Mouse (Mus musculus) small intestine, adult 2 months (tissue): Measurements from ENCODE around the gene Sco1. TPM values are rescaled to one million over a fixed set of nuclear protein-coding genes. Genes with fewer than 3 reads are reported as not detected.
A peak's percentile ranks its signal among the peaks of the same experiment; 100 is the strongest.

Experiments
- H3K27ac ChIP-seq: fragments of 200-500 bp; 2 replicates; pipeline ENCODE4 v1.5.1; 2012; ENCODE audit warnings: low read depth, low read length, control low read depth, inconsistent platforms; ENCODE audit not compliant: insufficient read depth
- H3K27me3 ChIP-seq: fragments of 200-500 bp; 2 replicates; pipeline ENCODE4 v1.6.1; 2012; ENCODE audit warnings: mild to moderate bottlenecking, moderate library complexity, low read length, inconsistent platforms; ENCODE audit not compliant: control insufficient read depth, insufficient read depth
- H3K36me3 ChIP-seq: fragments of 200-500 bp; 2 replicates; pipeline ENCODE4 v1.6.1; 2012; ENCODE audit warnings: mild to moderate bottlenecking, low read length, control low read depth, inconsistent platforms; ENCODE audit not compliant: control insufficient read depth, insufficient read depth
- H3K4me1 ChIP-seq: fragments of 200-500 bp; 2 replicates; pipeline ENCODE4 v1.6.1; 2012; ENCODE audit warnings: low read length, inconsistent platforms, mixed read lengths; ENCODE audit not compliant: control insufficient read depth, insufficient read depth, insufficient read length
- H3K4me3 ChIP-seq: fragments of 200-500 bp; 2 replicates; pipeline ENCODE4 v1.5.1; 2012; ENCODE audit warnings: low read depth, mild to moderate bottlenecking, control low read depth, inconsistent platforms, low read length, moderate library complexity
- CTCF ChIP-seq: fragments of 200-500 bp; IDR thresholded peaks from 2 replicates; pipeline ENCODE4 v1.5.1; 2012; ENCODE audit warnings: low read depth, mild to moderate bottlenecking, control low read depth, inconsistent platforms, low read length, moderate library complexity, mixed read lengths; ENCODE audit not compliant: insufficient replicate concordance, insufficient read length; ENCODE audit errors: extremely low read depth
- POLR2A ChIP-seq: fragments of 200-500 bp; IDR thresholded peaks from 2 replicates; pipeline ENCODE4 v1.6.1; 2012; ENCODE audit warnings: low read depth, mild to moderate bottlenecking, control low read depth, inconsistent platforms, low read length, moderate library complexity
- WGBS: fragments of 180-500 bp; shearing (Covaris S2); methylation state at CpG from one replicate; pipeline ENCODE4 v1.1.7; 2018; 5-methylcytosine and 5-hydroxymethylcytosine counted together
- polyA plus RNA-seq: library from polyadenylated mRNA; depleted of rRNA; stranded (reverse); fragments of >200 nt; gene quantifications from 2 replicates; pipeline ENCODE4 v1.2.3, GENCODE M21; 2012

The Sco1 gene
- polyA plus RNA-seq, 1 experiment: 10.7 TPM

DNA sequence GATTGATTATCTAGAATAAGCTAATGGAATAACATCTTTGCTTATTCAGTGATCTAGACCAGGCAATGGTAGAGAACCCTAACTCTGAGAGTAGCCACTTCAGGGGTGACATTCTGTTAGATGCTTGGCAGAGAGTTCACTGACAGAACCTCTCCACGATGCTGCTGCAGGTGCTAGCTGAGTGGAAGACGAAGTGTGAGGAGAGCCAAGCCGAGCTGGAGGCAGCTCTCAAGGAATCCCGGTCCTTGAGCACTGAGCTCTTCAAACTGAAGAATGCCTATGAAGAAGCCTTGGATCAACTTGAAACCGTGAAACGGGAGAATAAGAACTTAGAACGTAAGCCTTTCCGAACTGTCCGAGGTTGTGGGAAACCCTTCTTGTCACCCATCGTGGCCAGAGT lies 45.2 kb downstream of the Sco1 start:
- H3K4me1 ChIP-seq: no peaks in the 10 kb centered on the region
- 90% methylated on average over 10 of the region's 10 CpGs for WGBS
- no peak overlapping the region for H3K27ac ChIP-seq
- TF ChIP-seq CTCF: no peak
- no peak for TF ChIP-seq POLR2A
- no peaks in the 10 kb centered on the region for H3K36me3 ChIP-seq
- H3K27me3 ChIP-seq: no peaks in the 10 kb centered on the region
- H3K4me3 ChIP-seq: no peak overlapping the region

DNA sequence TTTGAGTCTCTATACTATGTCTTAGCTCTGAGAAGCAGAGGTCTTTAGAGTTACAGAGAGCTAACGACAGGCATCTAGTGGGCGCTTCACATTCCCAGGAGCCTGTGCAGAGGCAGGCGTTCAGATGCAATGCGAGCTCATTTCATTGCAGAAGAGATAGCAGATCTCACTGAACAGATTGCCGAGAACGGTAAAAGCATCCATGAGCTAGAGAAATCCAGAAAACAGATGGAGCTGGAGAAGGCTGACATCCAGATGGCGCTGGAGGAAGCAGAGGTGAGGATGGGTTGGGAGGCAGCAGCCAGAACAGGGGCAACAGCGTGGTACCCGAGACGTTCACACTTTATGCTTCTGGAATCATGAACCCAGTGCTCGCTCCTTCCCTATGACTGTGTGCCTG lies 46.0 kb downstream of the Sco1 start:
- Histone ChIP-seq H3K27ac (no peak overlapping the region), H3K27me3 (no peaks in the 10 kb centered on the region), H3K4me3 (no peak overlapping the region), H3K4me1 (no peaks in the 10 kb centered on the region), H3K36me3 (no peaks in the 10 kb centered on the region)
- 61% methylated on average over 11 of the region's 11 CpGs for WGBS
- TF ChIP-seq CTCF (no peak), POLR2A (no peak)

DNA sequence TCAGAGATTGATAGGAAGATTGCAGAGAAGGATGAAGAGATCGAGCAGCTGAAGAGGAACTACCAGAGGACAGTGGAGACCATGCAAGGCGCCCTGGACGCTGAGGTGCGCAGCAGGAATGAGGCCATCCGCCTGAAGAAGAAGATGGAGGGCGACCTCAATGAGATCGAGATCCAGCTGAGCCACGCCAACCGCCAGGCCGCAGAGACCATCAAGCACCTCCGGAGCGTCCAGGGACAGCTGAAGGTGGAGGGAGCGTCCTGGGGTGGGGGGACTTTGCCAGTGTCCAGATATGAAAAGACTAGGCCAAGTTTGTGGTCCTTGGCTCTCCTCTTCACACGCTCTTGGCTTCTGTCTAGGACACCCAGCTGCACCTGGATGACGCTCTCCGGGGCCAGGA lies 46.8 kb downstream of the Sco1 start:
- WGBS: 89% methylated on average over 16 of the region's 16 CpGs
- no peak overlapping the region for H3K27ac ChIP-seq
- TF ChIP-seq CTCF (no peak), POLR2A (no peak)
- no peaks in the 10 kb centered on the region for H3K4me1 ChIP-seq
- H3K36me3 ChIP-seq: no peaks in the 10 kb centered on the region
- no peaks in the 10 kb centered on the region; the same call in 1 of the 2 replicates for H3K27me3 ChIP-seq
- H3K4me3 ChIP-seq: no peak overlapping the region

DNA sequence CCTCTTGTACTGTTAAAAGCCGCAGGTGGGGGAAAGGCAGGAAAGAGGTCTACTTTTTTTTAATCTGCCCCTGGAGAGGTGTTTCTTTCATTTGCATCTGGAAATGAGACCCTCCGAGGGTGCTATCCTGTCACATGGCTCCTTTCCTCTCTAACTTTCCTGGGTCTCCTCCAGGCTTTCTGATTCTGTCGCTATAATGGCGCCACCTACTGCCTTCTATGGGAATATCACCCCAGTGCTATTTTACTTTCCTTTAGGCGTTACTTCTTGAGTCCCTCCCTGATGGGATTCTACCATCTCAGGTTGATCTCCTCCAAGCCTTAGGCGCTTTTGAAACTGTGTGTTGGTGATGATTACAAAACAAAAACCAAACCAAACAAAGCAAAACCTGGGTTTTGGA lies 47.7 kb downstream of the Sco1 start:
- Histone ChIP-seq H3K4me1 (no peaks in the 10 kb centered on the region), H3K4me3 (no peak overlapping the region), H3K36me3 (no peaks in the 10 kb centered on the region), H3K27me3 (no peaks in the 10 kb centered on the region; the same call in 1 of the 2 replicates), H3K27ac (no peak overlapping the region)
- no peak for TF ChIP-seq POLR2A
- TF ChIP-seq CTCF: peak; percentile 41; the same call in 1 of the 2 replicates
- 33% methylated on average over 6 of the region's 6 CpGs for WGBS

DNA sequence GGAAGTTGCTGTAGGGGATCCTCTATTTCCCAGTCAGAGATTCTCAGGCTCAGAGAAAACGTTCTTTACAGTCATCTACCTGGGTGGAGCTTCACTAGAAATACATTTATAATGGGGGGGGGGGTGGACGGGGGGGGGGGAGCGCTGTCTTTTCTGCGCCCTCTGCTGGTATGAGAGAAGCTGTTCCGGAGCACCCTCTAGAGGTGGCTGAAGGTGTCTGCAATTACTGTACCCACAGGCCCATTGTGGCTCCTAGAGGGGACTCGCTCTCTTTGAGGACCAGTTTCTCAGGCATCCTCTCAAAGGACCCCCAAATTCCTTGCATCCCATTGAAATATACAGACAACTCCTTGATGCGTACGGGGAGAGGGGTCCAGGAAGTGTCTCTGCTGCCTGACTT lies 49.2 kb downstream of the Sco1 start:
- H3K27ac ChIP-seq: no peak overlapping the region
- no peaks in the 10 kb centered on the region for H3K4me1 ChIP-seq
- TF ChIP-seq CTCF (peak; percentile 66), POLR2A (no peak)
- WGBS: 21% methylated on average over 8 of the region's 8 CpGs
- H3K27me3 ChIP-seq: no peaks in the 10 kb centered on the region; the same call in 1 of the 2 replicates
- H3K36me3 ChIP-seq: no peaks in the 10 kb centered on the region
- no peak overlapping the region for H3K4me3 ChIP-seq

DNA sequence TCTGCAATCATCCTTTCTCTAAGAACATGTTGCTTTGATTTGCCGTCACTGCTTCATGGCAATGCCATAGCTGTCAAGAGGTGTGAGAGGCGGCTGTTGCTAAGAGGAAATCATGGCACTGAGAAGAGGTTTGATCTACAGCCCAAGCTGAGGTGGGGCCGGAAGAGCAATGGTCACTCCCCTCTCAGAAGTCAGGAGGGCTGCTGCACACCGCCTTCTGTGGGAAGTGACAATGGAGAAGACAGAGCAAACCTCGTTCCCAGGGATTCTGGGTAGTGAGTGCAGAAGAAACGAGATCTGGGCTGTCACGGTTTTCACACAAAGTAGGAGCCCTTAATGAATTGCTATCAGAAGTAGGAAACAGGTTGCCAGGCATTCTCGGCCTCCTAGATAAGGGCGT lies 50.8 kb downstream of the Sco1 start:
- Histone ChIP-seq H3K36me3 (no peaks in the 10 kb centered on the region), H3K4me1 (no peaks in the 10 kb centered on the region), H3K4me3 (no peak overlapping the region), H3K27ac (no peak overlapping the region), H3K27me3 (peaks cover 2% of the 10 kb centered on the region; the same call in 1 of the 2 replicates)
- no peak for TF ChIP-seq POLR2A
- 47% methylated on average over 9 of the region's 9 CpGs for whole genome bisulfite sequencing

DNA sequence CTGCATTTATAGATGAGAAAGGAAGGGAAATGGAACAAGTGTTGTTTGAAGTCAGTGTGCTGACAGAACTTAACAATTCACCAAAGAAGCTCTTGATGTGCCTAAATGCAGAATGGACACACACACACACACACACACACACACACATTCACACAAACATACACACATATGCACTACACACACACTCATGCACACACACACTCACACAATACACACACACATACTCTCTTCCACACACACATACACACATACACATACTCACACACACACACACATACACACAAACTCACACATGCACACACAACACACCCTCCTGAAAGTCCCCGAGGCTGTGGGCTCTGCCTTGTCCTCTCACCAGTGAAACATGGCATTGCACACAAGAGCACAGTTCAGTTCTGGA lies 51.8 kb downstream of the Sco1 start:
- H3K4me1 ChIP-seq: no peaks in the 10 kb centered on the region
- H3K27ac ChIP-seq: no peak overlapping the region
- no peak for TF ChIP-seq POLR2A
- TF ChIP-seq CTCF: no peak
- 64% methylated on average over 1 of the region's 1 CpGs for WGBS
- no peak overlapping the region for H3K4me3 ChIP-seq
- H3K27me3 ChIP-seq: peaks cover 2% of the 10 kb centered on the region; the same call in 1 of the 2 replicates
- no peaks in the 10 kb centered on the region for H3K36me3 ChIP-seq

DNA sequence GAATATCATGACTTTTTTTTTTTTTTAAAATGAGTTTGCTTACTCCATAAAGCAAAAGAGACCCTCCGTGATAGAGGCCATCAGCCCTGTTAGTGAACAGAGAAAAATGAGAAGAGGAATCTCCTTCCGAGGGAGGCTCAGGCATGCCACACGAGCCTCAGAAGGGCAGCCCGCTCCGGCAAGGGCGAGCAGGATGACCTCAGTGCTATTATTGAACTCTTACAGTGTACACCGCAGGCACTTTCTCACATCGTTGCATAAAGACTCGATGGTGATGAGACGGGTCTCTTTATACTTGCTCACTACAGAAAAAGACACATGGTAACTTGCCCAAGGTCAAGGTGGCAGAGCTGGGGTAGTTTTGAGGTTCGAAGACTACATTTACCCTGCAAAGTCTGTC lies 52.2 kb downstream of the Sco1 start:
- Histone ChIP-seq H3K4me3 (no peak overlapping the region), H3K4me1 (no peaks in the 10 kb centered on the region), H3K36me3 (no peaks in the 10 kb centered on the region), H3K27me3 (peaks cover 2% of the 10 kb centered on the region; the same call in 1 of the 2 replicates), H3K27ac (no peak overlapping the region)
- no peak for TF ChIP-seq CTCF
- no peak for TF ChIP-seq POLR2A
- 74% methylated on average over 11 of the region's 11 CpGs for WGBS
